Mouse (Mus musculus) cerebellum, postnatal 4 days (tissue): ENCODE results near the gene Mrpl21.

Source experiments
- DNase-seq, 2 experiments: peaks; one replicate each; pipeline ENCODE4 v3.0.0; 2022; ENCODE audit warnings: low spot score in 2 of 2, mixed read lengths in 1 of 2

The Mrpl21 gene

GRCm38 (mm10) chr19:3336485-3337255 lies 54.0 kb downstream of the Mrpl21 start:
- DNase-seq = no peak

DNA sequence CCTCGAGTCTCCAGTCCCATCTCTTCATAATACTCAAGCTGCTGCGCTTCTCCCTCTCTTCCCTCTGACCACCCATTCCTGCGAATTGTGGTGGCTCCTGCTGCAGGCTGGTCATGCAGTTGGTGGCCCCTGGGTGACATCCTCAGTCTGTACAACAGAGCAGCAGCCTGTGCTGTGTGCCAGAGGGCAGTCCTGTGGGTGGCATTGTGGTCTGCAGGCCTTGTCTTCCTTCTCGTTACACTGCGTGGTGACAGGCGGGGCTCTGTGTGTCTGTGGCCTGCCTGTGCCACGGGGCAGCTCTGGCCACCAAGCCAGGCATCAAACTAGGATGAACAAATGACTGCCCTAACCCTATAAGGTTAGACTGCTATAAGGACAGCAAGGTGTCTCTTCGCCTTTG lies 56.5 kb downstream of the Mrpl21 start:
- DNase-seq = no peak

GRCm38 (mm10) chr19:3341021-3341420 lies 58.3 kb downstream of the Mrpl21 start:
- DNase-seq = no peak
